Mouse (Mus musculus) hindbrain, embryonic 14.5 days (tissue): ENCODE results near the gene Yes1. TPM values are rescaled to one million over a fixed set of nuclear protein-coding genes. Genes with fewer than 3 reads are reported as not detected.
"Not testable (repeated sequence)": the region's sequence is repeated elsewhere in the genome, so short reads cannot be mapped to it uniquely, and the experiment has no call there.

ENCODE experiments used
- ATAC-seq: fragments of 200-750 bp; cut with Nextera tagmentation; 2 replicates; pipeline ENCODE4 v1.8.0; 2017; ENCODE audit warnings: moderate number of reproducible peaks, mild to moderate bottlenecking, moderate TSS enrichment, moderate library complexity; ENCODE audit not compliant: low FRiP score
- DNase-seq: peaks from one replicate; pipeline ENCODE4 v3.0.0-alpha.2; 2015; ENCODE audit warnings: low spot score
- H3K27ac ChIP-seq: fragments of 300-500 bp; sonication (generic); 2 replicates; pipeline ENCODE4 v1.5.1; 2014; ENCODE audit warnings: mild to moderate bottlenecking, moderate library complexity
- H3K27me3 ChIP-seq: fragments of 300-500 bp; sonication (generic); 2 replicates; pipeline ENCODE4 v1.6.1; 2014; ENCODE audit warnings: mild to moderate bottlenecking, low read length, mixed read lengths; ENCODE audit not compliant: control insufficient read depth, insufficient read depth
- H3K36me3 ChIP-seq: fragments of 300-500 bp; sonication (generic); replicated peaks from 2 replicates; pipeline ENCODE4 v1.6.1; 2014; ENCODE audit not compliant: control insufficient read depth, insufficient read depth
- H3K4me1 ChIP-seq: fragments of 300-500 bp; sonication (generic); replicated peaks from 2 replicates; pipeline ENCODE4 v1.6.1; 2014; ENCODE audit warnings: antibody characterized with exemption, low read length, mixed read lengths; ENCODE audit not compliant: control insufficient read depth, insufficient read depth
- H3K4me2 ChIP-seq: fragments of 300-500 bp; sonication (generic); replicated peaks from 2 replicates; pipeline ENCODE4 v1.6.1; 2014; ENCODE audit warnings: mild to moderate bottlenecking, moderate library complexity
- H3K4me3 ChIP-seq: fragments of 300-500 bp; sonication (generic); replicated peaks from 2 replicates; pipeline ENCODE4 v1.5.1; 2014; ENCODE audit warnings: mild to moderate bottlenecking, low read length
- H3K9ac ChIP-seq: fragments of 300-500 bp; sonication (generic); 2 replicates; pipeline ENCODE4 v1.6.1; 2014
- H3K9me3 ChIP-seq: fragments of 300-500 bp; sonication (generic); 2 replicates; pipeline ENCODE4 v1.6.1; 2016; ENCODE audit warnings: low read length; ENCODE audit not compliant: control insufficient read depth
- WGBS: fragments of 180-500 bp; shearing (Covaris S2); extraction: QIAGEN DNeasy Blood & Tissue Kit; methylation state at CpG from one replicate; pipeline ENCODE4 v1.1.7; 2014; 5-methylcytosine and 5-hydroxymethylcytosine counted together
- polyA plus RNA-seq: library from polyadenylated mRNA; unstranded; fragments of >200 nt; fragmentation: Nextera tagmentation; extraction: Ambion mirVana; gene quantifications from 2 replicates; pipeline ENCODE4 v1.2.1, GENCODE M21; 2014

Gene Yes1
- polyA plus RNA-seq, 1 experiment from 2014 or later, result 25.0 TPM

DNA sequence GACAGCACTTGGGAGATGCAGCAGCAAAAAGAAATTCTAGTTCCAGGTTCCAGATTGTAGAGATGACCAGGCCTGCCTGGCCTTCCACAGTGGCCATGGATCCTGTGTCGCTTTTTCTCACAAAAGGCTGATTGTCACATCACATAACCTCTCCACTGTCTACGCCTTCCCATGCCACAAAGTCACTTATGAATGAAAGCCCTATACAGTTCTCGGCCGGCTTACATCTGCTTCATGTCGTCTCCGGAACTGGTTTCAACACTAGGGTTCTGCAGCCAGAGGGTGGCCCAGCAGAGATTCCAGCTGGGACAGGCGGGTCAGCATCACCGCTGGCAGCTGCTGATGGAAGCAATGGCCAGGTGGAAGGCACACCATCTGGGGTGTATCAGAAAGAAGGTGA lies 117.9 kb downstream of the Yes1 start:
- DNase-seq, result no peak
- Histone ChIP-seq H3K9me3 (0 out of 2 replicates have a peak, but pooled peaks cover 2% of the 10 kb centered on the region), H3K9ac (no peak overlapping the region), H3K4me3 (no peak overlapping the region), H3K27ac (no peak overlapping the region), H3K4me1 (no peaks in the 10 kb centered on the region), H3K4me2 (no peak overlapping the region), H3K36me3 (peaks cover 6% of the 10 kb centered on the region; the same call in 1 of the 2 replicates), H3K27me3 (no peaks in the 10 kb centered on the region)
- WGBS, result 89% methylated on average over 8 of the region's 8 CpGs
- ATAC-seq, result no peak

DNA sequence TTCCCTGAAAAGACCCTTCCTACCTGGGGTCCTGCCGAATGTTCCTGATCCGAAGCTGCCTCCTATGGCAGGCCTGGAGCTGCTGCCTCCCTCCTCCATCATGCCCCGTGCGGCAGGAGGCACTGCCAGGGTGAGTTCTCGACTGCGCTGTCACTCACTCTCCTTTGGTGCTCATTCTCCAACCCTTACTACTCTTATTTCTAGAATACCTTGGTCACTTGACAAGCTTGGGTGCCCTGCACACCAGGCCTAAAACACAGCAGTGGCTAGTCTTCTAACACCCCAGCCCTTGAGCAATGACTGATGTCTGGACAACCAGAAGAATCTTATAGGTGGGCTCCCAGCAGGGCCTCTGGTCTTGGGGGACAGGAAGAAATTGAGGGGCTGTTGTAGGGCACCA lies 122.9 kb downstream of the Yes1 start:
- H3K9ac ChIP-seq, H3K27ac ChIP-seq, H3K4me1 ChIP-seq, H3K4me2 ChIP-seq, H3K9me3 ChIP-seq, H3K4me3 ChIP-seq, DNase-seq, H3K27me3 ChIP-seq: not testable (repeated sequence)
- peak; percentile 67; the same call in 1 of the 2 replicates for ATAC-seq
- 98% methylated on average over 6 of the region's 6 CpGs for WGBS
- H3K36me3 ChIP-seq, result peaks cover 23% of the 10 kb centered on the region

DNA sequence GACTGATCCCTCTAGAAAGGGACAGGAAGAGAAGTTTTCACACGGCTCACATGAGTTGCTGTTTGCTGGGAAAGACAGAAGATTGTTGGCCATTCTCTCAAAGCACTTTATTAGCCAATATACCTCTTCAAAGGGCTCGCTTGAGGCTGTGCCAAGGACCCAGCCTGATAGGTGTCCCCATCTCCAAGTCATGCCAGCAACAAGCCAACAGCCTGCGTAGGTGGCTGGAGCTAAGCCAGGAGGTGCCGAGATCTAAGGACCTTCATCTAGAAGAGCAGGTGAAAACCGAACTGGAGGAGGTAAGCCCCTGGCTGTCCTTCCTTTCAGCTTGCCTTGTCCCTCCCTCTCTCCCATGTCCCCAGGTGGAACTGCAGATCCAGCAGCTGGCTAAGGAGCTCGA lies 124.8 kb downstream of the Yes1 start:
- WGBS, result 96% methylated on average over 6 of the region's 6 CpGs
- Histone ChIP-seq H3K27me3 (no peaks in the 10 kb centered on the region), H3K36me3 (peaks cover 23% of the 10 kb centered on the region), H3K9ac (no peak overlapping the region), H3K27ac (no peak overlapping the region), H3K4me3 (no peak overlapping the region), H3K4me2 (no peak overlapping the region), H3K4me1 (no peaks in the 10 kb centered on the region), H3K9me3 (0 out of 2 replicates have a peak, but pooled peaks cover 2% of the 10 kb centered on the region)
- ATAC-seq, result no peak
- DNase-seq, result no peak

Other genes starting within 250 kb of the Yes1 start
- 231 and 251 TPM in 2 replicates for gene Ppp1cb, start 152.3 kb upstream of the Yes1 start, polyA plus RNA-seq
- 93.6 and 94.6 TPM in 2 replicates for gene Pisd, start 174.5 kb downstream of the Yes1 start, polyA plus RNA-seq
- not detected in 2 replicates for gene Gm20671, start 215.9 kb downstream of the Yes1 start, polyA plus RNA-seq
- gene Prr14l, start 243.1 kb downstream of the Yes1 start, polyA plus RNA-seq, result 9.9 and 14.9 TPM in 2 replicates